Mouse (Mus musculus) MEL (cell line): ENCODE measurements at regions not wholly inside any gene's neighbourhood (a gene's known extent, or its start where the extent isn't known, plus 50 kb on each side); places are given as distances from the start of the nearest gene placed in this dataset.

Experiments used
- CHD1 ChIP-seq: IDR thresholded peaks from 2 replicates; pipeline ENCODE4 v1.6.1; 2012; ENCODE audit warnings: low read depth, mild to moderate bottlenecking, inconsistent platforms, low read length, improper control_type of control experiment
- EP300 ChIP-seq, 2 experiments: IDR thresholded peaks; 2 replicates each; pipeline ENCODE4 v1.6.1; 2011; ENCODE audit warnings: improper control_type of control experiment in 2 of 2, low read length in 2 of 2, low read depth in 1 of 2, mild to moderate bottlenecking in 1 of 2
- JUND ChIP-seq: IDR thresholded peaks from 2 replicates; pipeline ENCODE4 v1.6.1; 2011; ENCODE audit warnings: low read depth, mild to moderate bottlenecking, improper control_type of control experiment, low read length
- MAFK ChIP-seq: IDR thresholded peaks from 2 replicates; pipeline ENCODE4 v1.6.1; 2011; ENCODE audit warnings: low read depth, mild to moderate bottlenecking, low read length, improper control_type of control experiment, borderline replicate concordance
- MYB ChIP-seq: IDR thresholded peaks from 2 replicates; pipeline ENCODE4 v1.6.1; 2011; ENCODE audit warnings: mild to moderate bottlenecking, low read depth, low read length, improper control_type of control experiment
- POLR2A ChIP-seq, 2 experiments: IDR thresholded peaks; 2 replicates each; pipeline ENCODE4 v1.6.1; 2011 to 2012; ENCODE audit warnings: low read length in 2 of 2, mild to moderate bottlenecking in 2 of 2, control low read depth in 1 of 2, improper control_type of control experiment in 1 of 2, low read depth in 1 of 2, moderate library complexity in 1 of 2; ENCODE audit not compliant: control insufficient read depth in 1 of 2, insufficient read depth in 1 of 2, poor library complexity in 1 of 2

- no peak for TF ChIP-seq CHD1
- no peak for TF ChIP-seq JUND
- TF ChIP-seq POLR2A (IDR thresholded peaks at IDR 0.05; ENCODE audit: control insufficient read depth in 1 of 2, insufficient read depth in 1 of 2, low read depth in 1 of 2, low read length in 2 of 2, poor library complexity in 1 of 2) = no peak
- no peak for TF ChIP-seq EP300 (IDR thresholded peaks at IDR 0.05; ENCODE audit: low read depth in 1 of 2, low read length in 2 of 2)
- no peak for TF ChIP-seq MAFK
- TF ChIP-seq MYB = no peak
Measured at GRCm38 (mm10) chr2:128508244-128508605, 82.8 kb upstream of the Spdye4c start.
